Mouse (Mus musculus) v-Abl transformed pro-B cells (cell line): ENCODE data around the gene Clpb.

Experiments
- in situ Hi-C, 2 experiments: fragments of 400-800 bp; cut with MboI; formaldehyde crosslinking; loops; one replicate each; pipeline ENCODE4 v1.15.1; 2025; ENCODE audit not compliant: unreplicated experiment in 2 of 2

The Clpb gene

GRCm38 (mm10) chr7:101663514-101664159, at the start of gene Clpb:
Gene Clpb, plus strand, starts transcription at chr7:101663633.
- in situ Hi-C loops = loop anchor here (5.0 to 25.0 kb wide), 5 partner anchors 199 to 1249 kb away; partner anchors contain the start of genes Anapc15 (in 1 of the 2), Folr1 (in 1 of the 2), Folr2 (in 1 of the 2) and Nup98 (in 1 of the 2)

GRCm38 (mm10) chr7:101615406-101615805, 48.0 kb upstream of the Clpb start:
- in situ Hi-C loops = loop anchor here in 1 of 2 experiments (25.0 kb wide), 1 partner anchor 628 kb away; no protein-coding TSS in a partner anchor

- in situ Hi-C loops = loop anchor here in 1 of 2 experiments (25.0 kb wide), 1 partner anchor 629 kb away; no protein-coding TSS in a partner anchor
Observed at GRCm38 (mm10) chr7:101616136-101616835, 47.1 kb upstream of the Clpb start.

- in situ Hi-C loops = loop anchor here in 1 of 2 experiments (25.0 kb wide), 1 partner anchor 630 kb away; no protein-coding TSS in a partner anchor
Observed at GRCm38 (mm10) chr7:101617438-101618165, 45.8 kb upstream of the Clpb start.

- in situ Hi-C loops = loop anchor here in 1 of 2 experiments (25.0 kb wide), 1 partner anchor 631 kb away; no protein-coding TSS in a partner anchor
Observed at GRCm38 (mm10) chr7:101618273-101618672, 45.2 kb upstream of the Clpb start.

- in situ Hi-C loops = loop anchor here (5.0 to 25.0 kb wide), 3 partner anchors 208 to 633 kb away; partner anchors contain the start of genes Gm45837 (in 2 of the 2) and Atg16l2 (in 1 of the 2)
Observed at GRCm38 (mm10) chr7:101620373-101620772, 43.1 kb upstream of the Clpb start.

GRCm38 (mm10) chr7:101621861-101622260, 41.6 kb upstream of the Clpb start:
- in situ Hi-C loops = loop anchor here (5.0 to 25.0 kb wide), 3 partner anchors 210 to 635 kb away; partner anchors contain the start of genes Gm45837 (in 2 of the 2) and Atg16l2 (in 1 of the 2)

GRCm38 (mm10) chr7:101624283-101624682, 39.1 kb upstream of the Clpb start:
- in situ Hi-C loops = loop anchor here (5.0 to 25.0 kb wide), 3 partner anchors 212 to 637 kb away; partner anchors contain the start of genes Gm45837 (in 2 of the 2) and Atg16l2 (in 1 of the 2)

GRCm38 (mm10) chr7:101627166-101627565, 36.3 kb upstream of the Clpb start:
- in situ Hi-C loops = loop anchor here in 1 of 2 experiments (10.0 kb wide), 1 partner anchor 322 kb away; the partner anchor contains the start of gene Atg16l2

- in situ Hi-C loops = loop anchor here in 1 of 2 experiments (10.0 kb wide), 1 partner anchor 324 kb away; the partner anchor contains the start of gene Atg16l2
Observed at GRCm38 (mm10) chr7:101628481-101628880, 35.0 kb upstream of the Clpb start.

- in situ Hi-C loops = no loop called here
Observed at GRCm38 (mm10) chr7:101633629-101634177, 29.7 kb upstream of the Clpb start.

GRCm38 (mm10) chr7:101634513-101634912, 28.9 kb upstream of the Clpb start:
- in situ Hi-C loops = no loop called here

- in situ Hi-C loops = no loop called here
Observed at GRCm38 (mm10) chr7:101636056-101636455, 27.4 kb upstream of the Clpb start.

GRCm38 (mm10) chr7:101643879-101644278, 19.6 kb upstream of the Clpb start:
- in situ Hi-C loops = no loop called here

- in situ Hi-C loops = loop anchor here (25.0 kb wide), 4 partner anchors 213 to 1263 kb away; partner anchors contain the start of genes Anapc15 (in 1 of the 2), Folr1 (in 1 of the 2), Folr2 (in 1 of the 2) and Nup98 (in 1 of the 2)
Observed at GRCm38 (mm10) chr7:101649729-101650128, 13.7 kb upstream of the Clpb start.

GRCm38 (mm10) chr7:101650565-101650964, 12.9 kb upstream of the Clpb start:
- in situ Hi-C loops = loop anchor here (25.0 kb wide), 4 partner anchors 212 to 1262 kb away; partner anchors contain the start of genes Anapc15 (in 1 of the 2), Folr1 (in 1 of the 2), Folr2 (in 1 of the 2) and Nup98 (in 1 of the 2)

- in situ Hi-C loops = loop anchor here (25.0 kb wide), 4 partner anchors 209 to 1259 kb away; partner anchors contain the start of genes Anapc15 (in 1 of the 2), Folr1 (in 1 of the 2), Folr2 (in 1 of the 2) and Nup98 (in 1 of the 2)
Observed at GRCm38 (mm10) chr7:101653681-101654209, 9.7 kb upstream of the Clpb start.

GRCm38 (mm10) chr7:101654936-101655335, 8.5 kb upstream of the Clpb start:
- in situ Hi-C loops = loop anchor here (5.0 to 25.0 kb wide), 5 partner anchors 207 to 1257 kb away; partner anchors contain the start of genes Anapc15 (in 1 of the 2), Folr1 (in 1 of the 2), Folr2 (in 1 of the 2) and Nup98 (in 1 of the 2)

GRCm38 (mm10) chr7:101662006-101662405, 1.4 kb upstream of the Clpb start:
- in situ Hi-C loops = loop anchor here (5.0 to 25.0 kb wide), 5 partner anchors 200 to 1250 kb away; partner anchors contain the start of genes Anapc15 (in 1 of the 2), Folr1 (in 1 of the 2), Folr2 (in 1 of the 2) and Nup98 (in 1 of the 2)
